Mouse (Mus musculus) effector memory CD4-positive, alpha-beta T cell, adult 5 months (primary cell): ENCODE measurements around the gene Pax4. TPM values are rescaled to one million over a fixed set of nuclear protein-coding genes. Genes with fewer than 3 reads are reported as not detected.

Experiments
- polyA plus RNA-seq: library from polyadenylated mRNA; unstranded; fragments of 100-300 nt; shearing (Covaris generic); gene quantifications from one replicate; pipeline ENCODE4 v1.2.1, GENCODE M21; 2017

The Pax4 gene
- polyA plus RNA-seq, result not detected

GRCm38 (mm10) chr6:28449253-28449652 is at the start of gene Pax4:
TSS of gene Pax4 (minus strand) at chr6:28449353.

GRCm38 (mm10) chr6:28474839-28475238 is 25.7 kb upstream of the Pax4 start, which contains the start of gene Snd1:
TSS of gene Snd1 (plus strand) at chr6:28475139.

GRCm38 (mm10) chr6:28428290-28428689 is 20.9 kb downstream of the Pax4 start, which contains the start of gene Gcc1:
TSS of gene Gcc1 (minus strand) at chr6:28428390.

GRCm38 (mm10) chr6:28427096-28427839 is 21.9 kb downstream of the Pax4 start, which contains the start of gene Fscn3:
TSS of gene Fscn3 (plus strand) at chr6:28427789.

GRCm38 (mm10) chr6:28423313-28423712 is 25.8 kb downstream of the Pax4 start, which contains the start of gene Arf5:
TSS of gene Arf5 (plus strand) at chr6:28423560.

GRCm38 (mm10) chr6:28397681-28398203 is 51.4 kb downstream of the Pax4 start, which contains the start of gene Zfp800:
TSS of gene Zfp800 (minus strand) at chr6:28398005.

Other genes starting within 250 kb of the Pax4 start
- gene Zfp800, start 51.3 kb downstream of the Pax4 start, polyA plus RNA-seq, result 49.0 TPM
- gene Arf5, start 25.8 kb downstream of the Pax4 start, polyA plus RNA-seq, result 244 TPM
- not detected for gene Fscn3, start 21.6 kb downstream of the Pax4 start, polyA plus RNA-seq
- gene Gcc1, start 21.0 kb downstream of the Pax4 start, polyA plus RNA-seq, result 15.4 TPM
- 105 TPM for gene Snd1, start 25.8 kb upstream of the Pax4 start, polyA plus RNA-seq